ENCODE assay signal across 8 mouse cellular contexts in genomic region chr6:66535966-66536365, GRCm38 (mm10). TPM values are rescaled to one million over a fixed set of nuclear protein-coding genes. Genes with fewer than 3 reads are reported as not detected.
DNase-seq lines count a peak whose midpoint lies in the region; ATAC-seq and TF ChIP-seq lines count a peak whose summit lies in the region.

No protein-coding gene starts in this region.

- H3K9me3 ChIP-seq in intestine, embryonic 15.5 days, result no peaks in the 10 kb centered on the region
- no peaks in the 10 kb centered on the region for H3K9me3 ChIP-seq in neural tube, embryonic 14.5 days (ENCODE audit: control insufficient read depth, low read length)

- peak overlapping the region; percentile 57 for H3K4me3 ChIP-seq in layer of hippocampus, adult 2 months
- H3K4me3 ChIP-seq in cortical plate, adult 2 months (ENCODE audit: insufficient read depth, low read length), result peak overlapping the region; percentile 74
- H3K4me3 ChIP-seq in intestine, embryonic 15.5 days (replicated peaks), result peak overlapping the region; percentile 60
- H3K4me3 ChIP-seq in neural tube, embryonic 14.5 days (ENCODE audit: low read depth, low read length), result peak overlapping the region; percentile 46
- no peak overlapping the region for H3K4me3 ChIP-seq in thymus, adult 2 months (ENCODE audit: control insufficient read depth, insufficient read depth, low read length)

- peak overlapping the region; percentile 91; the same call in 1 of the 2 replicates for H3K27ac ChIP-seq in layer of hippocampus, adult 2 months
- no peak overlapping the region for H3K27ac ChIP-seq in cortical plate, adult 2 months (ENCODE audit: insufficient read depth, low read length)
- H3K27ac ChIP-seq in intestine, embryonic 15.5 days, result peak overlapping the region; percentile 81; the same call in 1 of the 2 replicates
- no peak overlapping the region for H3K27ac ChIP-seq in neural tube, embryonic 14.5 days (ENCODE audit: low read depth, low read length)
- H3K27ac ChIP-seq in thymus, adult 2 months (ENCODE audit: control insufficient read depth, insufficient read depth, low read length), result no peak overlapping the region

- WGBS in intestine, embryonic 15.5 days, result 15% methylated on average over 7 of the region's 7 CpGs
- WGBS in neural tube, embryonic 14.5 days, result 21% methylated on average over 7 of the region's 7 CpGs
- WGBS in thymus, adult 2 months, result 14% methylated on average over 7 of the region's 7 CpGs

- H3K4me2 ChIP-seq in intestine, embryonic 15.5 days (replicated peaks), result peak overlapping the region; percentile 68
- peak overlapping the region; percentile 73 for H3K4me2 ChIP-seq in neural tube, embryonic 14.5 days (ENCODE audit: low read depth, low read length)

- H3K9ac ChIP-seq in intestine, embryonic 15.5 days, result peak overlapping the region; percentile 63
- peak overlapping the region; percentile 52 for H3K9ac ChIP-seq in neural tube, embryonic 14.5 days (replicated peaks; ENCODE audit: low read depth, low read length)

- no peak for DNase-seq in layer of hippocampus, adult 2 months (ENCODE audit: low spot score in 2 of 2)
- no peak for DNase-seq in layer of hippocampus, postnatal 10 days (ENCODE audit: low spot score in 2 of 2)
- no peak for DNase-seq in thymus, adult 2 months
- no peak for DNase-seq in frontal cortex, postnatal 14 days (ENCODE audit: low spot score in 2 of 2)
- no peak for DNase-seq in gastrocnemius, postnatal 14 days

- no peaks in the 10 kb centered on the region for H3K4me1 ChIP-seq in cortical plate, adult 2 months (ENCODE audit: control insufficient read depth, insufficient read depth, low read length)
- peaks cover 5% of the 10 kb centered on the region; the same call in 1 of the 2 replicates for H3K4me1 ChIP-seq in intestine, embryonic 15.5 days (replicated peaks)
- H3K4me1 ChIP-seq in neural tube, embryonic 14.5 days (ENCODE audit: control insufficient read depth, insufficient read depth, low read length), result peaks cover 4% of the 10 kb centered on the region; the same call in 1 of the 2 replicates
- H3K4me1 ChIP-seq in thymus, adult 2 months (replicated peaks; ENCODE audit: control insufficient read depth, insufficient read depth, low read length), result no peaks in the 10 kb centered on the region

- TF ChIP-seq POLR2A in cortical plate, adult 2 months (IDR thresholded peaks at IDR 0.05; ENCODE audit: extremely low read depth, insufficient read depth, low read length), result no peak
- no peak for TF ChIP-seq POLR2A in thymus, adult 2 months (IDR thresholded peaks at IDR 0.05; ENCODE audit: control insufficient read depth, extremely low read depth, insufficient read depth, low read length, poor library complexity)

- ATAC-seq in intestine, embryonic 15.5 days, result no peak
- no peak for ATAC-seq in neural tube, embryonic 14.5 days (ENCODE audit: low read depth)

- H3K27me3 ChIP-seq in intestine, embryonic 15.5 days (replicated peaks), result no peaks in the 10 kb centered on the region
- no peaks in the 10 kb centered on the region for H3K27me3 ChIP-seq in neural tube, embryonic 14.5 days (ENCODE audit: control insufficient read depth, insufficient read depth, low read length)
- H3K27me3 ChIP-seq in thymus, adult 2 months (ENCODE audit: control insufficient read depth, insufficient read depth, low read length), result no peaks in the 10 kb centered on the region

- intact Hi-C loops in gastrocnemius, postnatal 14 days (cut with DNase I; ENCODE audit: low total_unique reads), result no loop called here

- TF ChIP-seq CTCF in layer of hippocampus, adult 2 months (conservative IDR thresholded peaks at IDR 0.05), result no peak
- no peak for TF ChIP-seq CTCF in cortical plate, adult 2 months (IDR thresholded peaks at IDR 0.05; ENCODE audit: extremely low read depth, insufficient read depth, low read length)
- TF ChIP-seq CTCF in thymus, adult 2 months (IDR thresholded peaks at IDR 0.05; ENCODE audit: borderline replicate concordance, control insufficient read depth, extremely low read depth, insufficient read depth, low read length, poor library complexity), result no peak

- H3K36me3 ChIP-seq in intestine, embryonic 15.5 days, result 0 out of 2 replicates have a peak, but pooled peaks cover 2% of the 10 kb centered on the region
- no peaks in the 10 kb centered on the region for H3K36me3 ChIP-seq in neural tube, embryonic 14.5 days (ENCODE audit: control insufficient read depth, insufficient read depth, low read length)
- peaks cover 13% of the 10 kb centered on the region; the same call in 1 of the 2 replicates for H3K36me3 ChIP-seq in thymus, adult 2 months (ENCODE audit: control insufficient read depth, insufficient read depth, low read length)

RNA-seq across cellular contexts. Expression of gene Mad2l1, which starts 0.8 kb away (rescaled TPM):
- total RNA-seq in layer of hippocampus, adult 2 months (2021), result 1 to 10 TPM; 6.0 to 6.1 TPM
- total RNA-seq in layer of hippocampus, postnatal 10 days (2021), result 1 to 10 TPM; 9.3 to 9.7 TPM
- 11.7 and 11.8 TPM in 2 replicates for polyA plus RNA-seq in cortical plate, adult 2 months (2012; rRNA removed)
- 87.1 and 102 TPM in 2 replicates for polyA plus RNA-seq in intestine, embryonic 15.5 days (2015; fragmentation: Nextera tagmentation; extraction: Ambion mirVana)
- 10.4 and 13.7 TPM in 2 replicates for polyA plus RNA-seq in neural tube, embryonic 14.5 days (2014; fragmentation: Nextera tagmentation; extraction: Ambion mirVana)
- 44.3 and 52.3 TPM in 2 replicates for polyA plus RNA-seq in thymus, adult 2 months (2012; rRNA removed)
- total RNA-seq in gastrocnemius, postnatal 14 days (2021), result 1 to 10 TPM; 3.8 to 4.1 TPM

RNA-seq across cellular contexts. Expression of gene Vmn1r32, which starts 23.9 kb away (rescaled TPM):
- total RNA-seq in layer of hippocampus, adult 2 months (2021), result not detected
- not detected for total RNA-seq in layer of hippocampus, postnatal 10 days (2021)
- 0.04 TPM in 1 of 2 replicates, not detected in the other for polyA plus RNA-seq in cortical plate, adult 2 months (2012; rRNA removed)
- polyA plus RNA-seq in intestine, embryonic 15.5 days (2015; fragmentation: Nextera tagmentation; extraction: Ambion mirVana), result 0.05 TPM in 1 of 2 replicates, not detected in the other
- not detected in 2 replicates for polyA plus RNA-seq in neural tube, embryonic 14.5 days (2014; fragmentation: Nextera tagmentation; extraction: Ambion mirVana)
- polyA plus RNA-seq in thymus, adult 2 months (2012; rRNA removed), result not detected in 2 replicates
- total RNA-seq in gastrocnemius, postnatal 14 days (2021), result not detected

Comparison
In these comparisons a context has a peak if more than half of its experiments do, and no peak if none do; other contexts are left out.
1. H3K27ac ChIP-seq: peak in layer of hippocampus, adult 2 months (single experiment) and intestine, embryonic 15.5 days (single experiment); none in cortical plate, adult 2 months (single experiment), neural tube, embryonic 14.5 days (single experiment) and thymus, adult 2 months (single experiment).